Mouse (Mus musculus): ENCODE measurements around the gene Cdc73. TPM values are rescaled to one million over a fixed set of nuclear protein-coding genes. Genes with fewer than 3 reads are reported as not detected.
"Not testable (repeated sequence)": the region's sequence is repeated elsewhere in the genome, so short reads cannot be mapped to it uniquely, and the experiment has no call there.

Cdc73 gene
- polyA plus RNA-seq, 1 experiment: 115 TPM

DNA sequence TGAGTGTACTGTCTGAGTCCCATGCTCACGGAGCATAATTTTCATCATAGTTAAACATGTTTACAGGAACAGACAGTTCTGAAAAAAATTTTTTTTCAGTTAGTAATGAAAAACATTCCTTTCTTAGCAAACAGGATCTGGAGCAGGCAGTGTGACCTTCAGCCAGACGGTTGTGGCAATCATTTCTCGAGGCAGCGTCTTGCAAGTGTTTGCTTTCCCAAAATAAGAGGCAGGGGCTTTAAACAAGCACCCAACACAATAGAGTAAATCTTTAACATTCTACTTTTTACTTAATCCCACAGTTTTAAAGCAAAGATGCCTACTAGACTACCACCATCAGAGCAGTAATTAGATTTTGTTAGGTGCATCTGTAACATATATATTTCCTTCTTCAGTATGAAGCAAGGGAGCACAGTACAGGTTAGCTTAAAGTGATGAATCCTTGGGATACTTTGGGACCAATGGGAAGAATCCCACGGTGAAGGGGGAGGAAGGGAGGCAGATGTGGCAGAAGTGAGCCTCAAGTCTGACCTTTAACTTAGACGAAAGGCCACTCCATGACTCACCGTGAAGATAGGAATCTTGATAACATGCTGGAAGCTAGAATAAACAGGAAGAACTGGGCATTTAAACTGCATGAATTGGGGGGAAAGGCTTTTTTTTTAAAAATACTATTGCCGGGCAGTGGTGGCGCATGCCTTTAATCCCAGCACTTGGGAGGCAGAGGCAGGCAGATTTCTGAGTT lies 25.2 kb upstream of the Cdc73 start:
- Histone ChIP-seq H3K27me3 (ENCODE audit: control insufficient read depth, insufficient read depth, low read length, poor library complexity, severe bottlenecking) (no peaks in the 10 kb centered on the region), H3K4me1 (ENCODE audit: control insufficient read depth, insufficient read depth, low read length) (no peaks in the 10 kb centered on the region), H3K4me3 (ENCODE audit: low read depth, low read length) (no peak overlapping the region), H3K36me3 (ENCODE audit: control insufficient read depth, insufficient read depth, low read length, poor library complexity, severe bottlenecking) (no peaks in the 10 kb centered on the region), H3K27ac (ENCODE audit: insufficient read depth, low read length) (no peak overlapping the region), H3K9ac (ENCODE audit: low read depth, poor library complexity, severe bottlenecking) (no peak overlapping the region), H3K9me3 (replicated peaks; ENCODE audit: control insufficient read depth, insufficient read depth, low read length, poor library complexity, severe bottlenecking) (no peaks in the 10 kb centered on the region)
- TF ChIP-seq EP300 (IDR thresholded peaks at IDR 0.05; ENCODE audit: insufficient read depth, low read depth, low read length): no peak
- no peak for TF ChIP-seq POLR2A (IDR thresholded peaks at IDR 0.05; ENCODE audit: insufficient read depth, low read length)
- TF ChIP-seq CTCF (IDR thresholded peaks at IDR 0.05; ENCODE audit: low read depth, low read length): no peak

DNA sequence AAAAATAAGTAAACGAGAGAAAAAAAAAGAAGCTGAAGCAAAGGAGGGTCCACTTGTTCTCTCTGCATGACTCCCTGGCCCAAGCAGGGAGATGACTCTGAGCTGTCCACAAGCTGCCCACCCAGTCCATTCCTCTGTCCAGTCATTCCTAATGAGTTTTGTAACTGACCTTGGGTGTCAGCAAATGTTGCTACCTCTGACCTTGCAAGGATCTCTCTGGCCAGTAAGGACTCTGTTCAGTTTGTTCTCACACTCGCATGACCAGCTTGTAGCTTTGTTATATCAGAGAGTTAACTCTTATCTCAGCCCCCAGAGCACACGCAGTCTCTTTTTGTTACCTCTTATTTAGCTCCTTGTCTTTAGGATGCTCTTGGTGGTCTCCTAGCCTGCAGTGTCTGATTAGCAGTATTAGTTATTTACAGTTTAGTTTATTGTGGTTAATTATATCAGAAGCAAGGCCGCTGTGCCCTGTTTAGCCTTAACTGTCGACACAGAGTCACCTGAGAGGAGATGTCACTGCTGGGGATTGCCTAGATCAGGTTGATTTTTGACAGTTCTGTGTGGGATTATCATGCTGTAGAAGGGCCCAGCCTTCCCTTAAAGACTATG lies 21.9 kb upstream of the Cdc73 start:
- H3K27me3 ChIP-seq (ENCODE audit: control insufficient read depth, insufficient read depth, low read length, poor library complexity, severe bottlenecking): no peaks in the 10 kb centered on the region; the same call in 1 of the 2 replicates
- peaks cover 3% of the 10 kb centered on the region; the same call in 1 of the 2 replicates for H3K9me3 ChIP-seq (replicated peaks; ENCODE audit: control insufficient read depth, insufficient read depth, low read length, poor library complexity, severe bottlenecking)
- no peaks in the 10 kb centered on the region for H3K4me1 ChIP-seq (ENCODE audit: control insufficient read depth, insufficient read depth, low read length)
- no peak overlapping the region for H3K9ac ChIP-seq (ENCODE audit: low read depth, poor library complexity, severe bottlenecking)
- H3K36me3 ChIP-seq (ENCODE audit: control insufficient read depth, insufficient read depth, low read length, poor library complexity, severe bottlenecking): no peaks in the 10 kb centered on the region
- no peak overlapping the region for H3K4me3 ChIP-seq (ENCODE audit: low read depth, low read length)
- H3K27ac ChIP-seq (ENCODE audit: insufficient read depth, low read length): no peak overlapping the region
- TF ChIP-seq EP300 (IDR thresholded peaks at IDR 0.05; ENCODE audit: insufficient read depth, low read depth, low read length) (no peak), CTCF (IDR thresholded peaks at IDR 0.05; ENCODE audit: low read depth, low read length) (no peak), POLR2A (IDR thresholded peaks at IDR 0.05; ENCODE audit: insufficient read depth, low read length) (no peak)

DNA sequence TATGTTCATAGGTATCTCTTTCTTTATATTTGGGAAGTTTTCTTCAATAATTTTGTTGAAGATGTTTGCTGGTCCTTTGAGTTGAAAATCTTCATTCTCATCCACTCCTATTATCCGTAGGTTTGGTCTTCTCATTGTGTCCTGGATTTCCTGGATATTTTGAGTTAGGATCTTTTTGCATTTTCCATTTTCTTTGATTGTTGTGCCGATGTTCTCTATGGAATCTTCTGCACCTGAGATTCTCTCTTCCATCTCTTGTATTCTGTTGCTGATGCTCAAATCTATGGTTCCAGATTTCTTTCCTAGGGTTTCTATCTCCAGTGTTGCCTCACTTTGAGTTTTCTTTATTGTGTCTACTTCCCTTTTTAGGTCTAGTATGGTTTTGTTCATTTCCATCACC lies 13.3 kb upstream of the Cdc73 start, which contains the start of gene Glrx2:
Gene Glrx2 (plus strand): TSS at position 301 of the 400 bp plus-strand sequence.
- H3K9me3 ChIP-seq (replicated peaks; ENCODE audit: control insufficient read depth, insufficient read depth, low read length, poor library complexity, severe bottlenecking); H3K27ac ChIP-seq (ENCODE audit: insufficient read depth, low read length); H3K9ac ChIP-seq (ENCODE audit: low read depth, poor library complexity, severe bottlenecking); H3K27me3 ChIP-seq (ENCODE audit: control insufficient read depth, insufficient read depth, low read length, poor library complexity, severe bottlenecking); H3K4me3 ChIP-seq (ENCODE audit: low read depth, low read length); H3K36me3 ChIP-seq (ENCODE audit: control insufficient read depth, insufficient read depth, low read length, poor library complexity, severe bottlenecking); H3K4me1 ChIP-seq (ENCODE audit: control insufficient read depth, insufficient read depth, low read length): not testable (repeated sequence)

DNA sequence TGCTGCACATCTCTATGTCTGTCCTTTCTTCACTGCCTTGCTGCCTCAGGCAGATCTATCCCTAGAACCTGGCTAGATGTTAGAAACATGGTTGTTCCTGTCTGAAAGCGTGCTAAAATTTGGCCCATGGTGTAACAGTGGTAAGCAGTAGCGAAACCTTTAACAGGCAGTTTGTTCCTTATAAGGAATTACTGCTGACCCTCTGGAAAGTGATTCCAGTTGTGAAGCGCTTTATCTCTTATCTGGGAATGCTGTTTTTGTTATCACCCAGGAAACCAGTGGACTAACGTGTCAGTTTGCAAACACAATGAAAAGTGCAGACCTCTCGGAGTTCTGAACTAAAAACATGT lies 7.9 kb upstream of the Cdc73 start:
- no peak for TF ChIP-seq EP300 (IDR thresholded peaks at IDR 0.05; ENCODE audit: insufficient read depth, low read depth, low read length)
- TF ChIP-seq CTCF (IDR thresholded peaks at IDR 0.05; ENCODE audit: low read depth, low read length): no peak
- TF ChIP-seq POLR2A (IDR thresholded peaks at IDR 0.05; ENCODE audit: insufficient read depth, low read length): no peak
- no peaks in the 10 kb centered on the region for H3K9me3 ChIP-seq (replicated peaks; ENCODE audit: control insufficient read depth, insufficient read depth, low read length, poor library complexity, severe bottlenecking)
- H3K27ac ChIP-seq (ENCODE audit: insufficient read depth, low read length): no peak overlapping the region
- no peaks in the 10 kb centered on the region for H3K36me3 ChIP-seq (ENCODE audit: control insufficient read depth, insufficient read depth, low read length, poor library complexity, severe bottlenecking)
- no peak overlapping the region for H3K9ac ChIP-seq (ENCODE audit: low read depth, poor library complexity, severe bottlenecking)
- no peaks in the 10 kb centered on the region for H3K4me1 ChIP-seq (ENCODE audit: control insufficient read depth, insufficient read depth, low read length)
- H3K4me3 ChIP-seq (ENCODE audit: low read depth, low read length): no peak overlapping the region
- H3K27me3 ChIP-seq (ENCODE audit: control insufficient read depth, insufficient read depth, low read length, poor library complexity, severe bottlenecking): no peaks in the 10 kb centered on the region; the same call in 1 of the 2 replicates

DNA sequence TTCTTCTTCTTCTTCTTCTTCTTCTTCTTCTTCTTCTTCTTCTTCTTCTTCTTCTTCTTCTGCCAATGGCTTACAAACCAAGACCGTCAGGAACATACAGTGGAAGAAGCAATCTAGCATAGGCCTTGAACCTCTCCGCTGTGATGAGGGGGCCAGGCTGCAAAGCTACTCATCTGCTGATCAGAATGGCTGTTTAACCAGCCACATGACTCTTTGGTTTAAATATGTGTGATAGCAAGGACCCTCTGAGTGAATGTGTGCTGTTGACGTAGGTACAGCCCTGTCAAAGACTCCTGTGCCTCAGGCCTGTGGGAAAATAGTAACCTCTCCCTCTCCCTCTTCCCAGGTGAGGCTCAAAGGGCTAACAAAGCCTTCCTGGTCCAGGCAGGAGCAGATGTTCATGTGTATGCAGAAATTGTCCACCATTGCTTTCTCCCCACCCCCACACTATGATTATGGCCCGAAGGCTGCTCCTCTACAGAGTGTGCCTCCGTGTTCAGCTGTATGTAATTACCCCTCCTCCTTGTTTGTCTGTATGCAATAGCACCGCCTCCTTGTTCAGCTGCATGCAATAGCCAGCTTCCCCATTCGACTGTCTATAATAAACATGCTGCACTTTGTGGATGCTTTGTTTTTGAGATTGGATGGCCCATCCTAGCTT lies 7.4 kb upstream of the Cdc73 start:
- TF ChIP-seq CTCF (IDR thresholded peaks at IDR 0.05; ENCODE audit: low read depth, low read length) (no peak), EP300 (IDR thresholded peaks at IDR 0.05; ENCODE audit: insufficient read depth, low read depth, low read length) (no peak), POLR2A (IDR thresholded peaks at IDR 0.05; ENCODE audit: insufficient read depth, low read length) (no peak)
- Histone ChIP-seq H3K9ac (ENCODE audit: low read depth, poor library complexity, severe bottlenecking) (no peak overlapping the region), H3K27ac (ENCODE audit: insufficient read depth, low read length) (no peak overlapping the region), H3K27me3 (ENCODE audit: control insufficient read depth, insufficient read depth, low read length, poor library complexity, severe bottlenecking) (no peaks in the 10 kb centered on the region; the same call in 1 of the 2 replicates), H3K9me3 (replicated peaks; ENCODE audit: control insufficient read depth, insufficient read depth, low read length, poor library complexity, severe bottlenecking) (no peaks in the 10 kb centered on the region), H3K4me1 (ENCODE audit: control insufficient read depth, insufficient read depth, low read length) (no peaks in the 10 kb centered on the region), H3K4me3 (ENCODE audit: low read depth, low read length) (no peak overlapping the region), H3K36me3 (ENCODE audit: control insufficient read depth, insufficient read depth, low read length, poor library complexity, severe bottlenecking) (no peaks in the 10 kb centered on the region)

DNA sequence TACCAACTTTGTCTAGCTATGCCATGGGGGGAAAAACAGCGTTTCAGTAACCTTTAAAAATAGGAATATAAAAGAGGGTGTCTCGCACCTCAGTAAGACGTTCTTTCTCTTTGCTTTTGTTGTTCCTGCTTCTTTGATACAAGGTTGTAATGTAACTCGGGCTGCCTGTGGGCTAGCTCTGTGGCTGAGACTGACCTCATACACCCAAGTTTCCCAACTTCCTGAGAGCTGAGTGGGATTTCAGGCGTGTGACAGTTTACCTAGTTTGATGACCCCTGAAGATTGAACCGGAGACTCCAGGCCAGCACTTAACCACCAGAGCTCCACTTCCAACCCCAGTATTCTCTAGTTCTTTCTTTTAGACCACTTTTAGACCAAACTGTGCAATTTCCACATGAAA lies 5.7 kb upstream of the Cdc73 start:
- H3K4me3 ChIP-seq (ENCODE audit: low read depth, low read length): no peak overlapping the region
- no peaks in the 10 kb centered on the region for H3K36me3 ChIP-seq (ENCODE audit: control insufficient read depth, insufficient read depth, low read length, poor library complexity, severe bottlenecking)
- H3K9ac ChIP-seq (ENCODE audit: low read depth, poor library complexity, severe bottlenecking): no peak overlapping the region
- no peaks in the 10 kb centered on the region for H3K4me1 ChIP-seq (ENCODE audit: control insufficient read depth, insufficient read depth, low read length)
- no peaks in the 10 kb centered on the region for H3K9me3 ChIP-seq (replicated peaks; ENCODE audit: control insufficient read depth, insufficient read depth, low read length, poor library complexity, severe bottlenecking)
- H3K27me3 ChIP-seq (ENCODE audit: control insufficient read depth, insufficient read depth, low read length, poor library complexity, severe bottlenecking): no peaks in the 10 kb centered on the region; the same call in 1 of the 2 replicates
- TF ChIP-seq CTCF (IDR thresholded peaks at IDR 0.05; ENCODE audit: low read depth, low read length) (no peak), EP300 (IDR thresholded peaks at IDR 0.05; ENCODE audit: insufficient read depth, low read depth, low read length) (no peak), POLR2A (IDR thresholded peaks at IDR 0.05; ENCODE audit: insufficient read depth, low read length) (no peak)
- H3K27ac ChIP-seq (ENCODE audit: insufficient read depth, low read length): no peak overlapping the region

Data from ES-Bruce4 (cell line).